Mouse (Mus musculus) C2C12 (cell line): ENCODE measurements around the gene Idua. TPM values are rescaled to one million over a fixed set of nuclear protein-coding genes. Genes with fewer than 3 reads are reported as not detected.

Experiments used
- H3K27me3 ChIP-seq: one replicate; pipeline ENCODE4 v1.6.1; 2011; ENCODE audit not compliant: control insufficient read depth, insufficient read depth, insufficient read length
- H3K36me3 ChIP-seq: one replicate; pipeline ENCODE4 v1.6.1; 2011; ENCODE audit not compliant: control insufficient read depth, insufficient read depth
- H3K4me3 ChIP-seq: one replicate; pipeline ENCODE4 v1.5.1; 2011; ENCODE audit warnings: mild to moderate bottlenecking, control low read depth; ENCODE audit not compliant: poor library complexity, insufficient read depth, severe bottlenecking
- H3K79me2 ChIP-seq: one replicate; pipeline ENCODE4 v1.6.1; 2011; ENCODE audit not compliant: control insufficient read depth, insufficient read depth
- H3K79me3 ChIP-seq: one replicate; pipeline ENCODE4 v1.6.1; 2011; ENCODE audit warnings: low read depth, control low read depth
- H3ac ChIP-seq: one replicate; pipeline ENCODE3; 2011; ENCODE audit warnings: low read depth; ENCODE audit not compliant: control insufficient read depth, insufficient read length
- CEBPB ChIP-seq: IDR thresholded peaks from one replicate; pipeline ENCODE4 v1.6.1; 2011; ENCODE audit warnings: low read depth, mild to moderate bottlenecking, control low read depth, moderate library complexity
- CTCF ChIP-seq: IDR thresholded peaks from one replicate; pipeline ENCODE4 v1.5.1; 2011; ENCODE audit not compliant: control insufficient read depth, insufficient read depth, insufficient read length
- FOSL1 ChIP-seq: IDR thresholded peaks from one replicate; pipeline ENCODE4 v1.8.0; 2011; ENCODE audit warnings: mild to moderate bottlenecking, low read length; ENCODE audit not compliant: poor library complexity, insufficient read depth, severe bottlenecking
- MAX ChIP-seq: IDR thresholded peaks from one replicate; pipeline ENCODE4 v1.6.1; 2011; ENCODE audit warnings: mild to moderate bottlenecking, control low read depth
- MYOD1 ChIP-seq: IDR thresholded peaks from one replicate; pipeline ENCODE4 v1.6.1; 2011; ENCODE audit warnings: low read depth; ENCODE audit not compliant: control insufficient read depth, insufficient read length
- MYOG ChIP-seq: IDR thresholded peaks from one replicate; pipeline ENCODE4 v1.6.1; 2011; ENCODE audit not compliant: control insufficient read depth, insufficient read length; ENCODE audit errors: extremely low read depth
- USF1 ChIP-seq: IDR thresholded peaks from one replicate; pipeline ENCODE4 v1.6.1; 2011; ENCODE audit warnings: low read depth, mild to moderate bottlenecking, control low read depth, moderate library complexity
- polyA plus RNA-seq: library from polyadenylated mRNA; unstranded; fragments of >200 nt; fragmentation: generic; extraction: Trizol; gene quantifications from one replicate; pipeline ENCODE4 v1.2.1, GENCODE M21; 2012; ENCODE audit warnings: missing spikeins

Gene Idua
- polyA plus RNA-seq, 1 experiment = 1.1 TPM

DNA sequence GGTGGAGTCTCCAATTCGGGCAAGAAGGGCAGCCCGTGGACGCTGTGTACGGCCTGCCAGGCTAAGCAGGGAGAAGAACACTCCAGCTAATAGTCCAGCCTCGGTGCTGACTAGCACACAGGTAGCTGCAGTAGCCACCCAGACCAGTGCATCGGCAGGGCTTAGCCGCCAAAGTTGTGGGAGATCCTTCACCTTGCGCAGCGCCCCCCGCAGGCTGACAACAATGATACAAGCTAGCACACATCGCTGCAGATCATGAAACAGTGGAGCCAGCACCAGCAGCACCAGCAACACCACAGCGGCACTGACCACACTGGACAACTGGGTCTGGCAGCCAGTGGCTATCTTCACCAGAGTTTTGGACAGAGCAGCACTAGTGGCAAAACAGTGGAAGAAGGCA is 11.6 kb downstream of the Idua start:
- TF ChIP-seq MYOD1 (no peak), CEBPB (no peak)
- Histone ChIP-seq H3K4me3 (no peak overlapping the region), H3ac (no peak overlapping the region), H3K27me3 (no peaks in the 10 kb centered on the region), H3K79me2 (no peaks in the 10 kb centered on the region), H3K79me3 (no peaks in the 10 kb centered on the region), H3K36me3 (no peaks in the 10 kb centered on the region)

DNA sequence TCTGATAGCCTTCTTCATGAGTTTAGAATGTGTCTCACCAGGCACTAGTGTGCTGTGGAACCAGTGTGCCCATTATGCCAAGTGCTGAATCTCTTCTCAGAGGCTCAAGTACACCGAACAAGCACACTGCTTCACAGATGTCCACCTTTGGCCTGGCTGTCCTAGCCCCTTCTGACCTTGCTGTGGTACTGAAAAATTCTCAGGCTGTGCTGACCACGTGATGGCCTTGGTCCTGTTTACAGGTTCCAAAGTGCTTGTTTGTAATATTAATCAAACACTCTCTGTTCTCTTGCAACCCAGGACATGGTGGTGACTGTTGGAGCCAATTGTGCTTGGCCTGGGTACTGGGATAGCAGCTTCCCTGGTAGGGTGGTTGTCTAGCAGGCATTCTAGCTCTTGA is 14.5 kb downstream of the Idua start:
- no peak overlapping the region for H3ac ChIP-seq
- H3K27me3 ChIP-seq = no peaks in the 10 kb centered on the region
- no peak overlapping the region for H3K4me3 ChIP-seq
- H3K79me2 ChIP-seq = no peaks in the 10 kb centered on the region
- H3K36me3 ChIP-seq = no peaks in the 10 kb centered on the region
- H3K79me3 ChIP-seq = no peaks in the 10 kb centered on the region
- TF ChIP-seq CTCF (no peak), MYOD1 (no peak), FOSL1 (no peak), CEBPB (no peak), MYOG (no peak), USF1 (no peak), MAX (no peak)

DNA sequence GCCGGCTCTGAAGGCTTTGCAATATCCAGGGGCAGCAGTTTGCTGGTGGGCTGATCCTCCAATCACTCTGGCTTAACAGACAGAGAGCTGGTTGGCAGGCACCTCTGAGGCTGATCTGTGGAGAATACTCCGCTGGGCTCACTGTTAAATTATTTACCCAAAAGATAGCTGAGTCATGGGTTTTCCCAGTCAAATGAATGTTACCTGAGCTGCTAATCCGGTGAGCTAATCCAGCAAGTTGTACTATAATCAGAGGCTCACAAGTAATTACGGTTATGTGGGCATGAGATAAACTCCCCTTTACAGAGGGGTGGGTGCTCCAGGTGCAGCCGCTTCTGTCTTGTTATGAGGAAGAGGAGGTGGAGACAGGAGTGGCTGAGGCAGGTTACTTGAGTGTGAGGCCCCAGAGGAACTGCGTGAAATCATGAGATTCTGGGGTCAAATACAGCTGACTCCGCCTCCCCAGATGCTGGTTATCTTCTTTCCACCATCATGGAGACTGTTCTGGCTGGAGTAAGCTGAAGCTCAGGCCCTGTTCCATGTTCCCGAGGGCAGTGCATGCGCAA is 15.2 kb downstream of the Idua start, which contains the start of gene Slc26a1:
Gene Slc26a1, minus strand, starts transcription at position 319 of the 566 bp plus-strand sequence.
- TF ChIP-seq MYOD1 = no peak
- no peak for TF ChIP-seq FOSL1
- no peak for TF ChIP-seq CTCF
- no peak for TF ChIP-seq MAX
- TF ChIP-seq USF1 = no peak
- TF ChIP-seq MYOG = no peak
- no peak for TF ChIP-seq CEBPB
- H3K79me2 ChIP-seq = no peaks in the 10 kb centered on the region
- no peak within 1 kb of the TSS for H3K4me3 ChIP-seq
- no peak within 1 kb of the TSS for H3ac ChIP-seq
- no peaks in the 10 kb centered on the region for H3K27me3 ChIP-seq
- H3K79me3 ChIP-seq = no peaks in the 10 kb centered on the region
- H3K36me3 ChIP-seq = no peaks in the 10 kb centered on the region

DNA sequence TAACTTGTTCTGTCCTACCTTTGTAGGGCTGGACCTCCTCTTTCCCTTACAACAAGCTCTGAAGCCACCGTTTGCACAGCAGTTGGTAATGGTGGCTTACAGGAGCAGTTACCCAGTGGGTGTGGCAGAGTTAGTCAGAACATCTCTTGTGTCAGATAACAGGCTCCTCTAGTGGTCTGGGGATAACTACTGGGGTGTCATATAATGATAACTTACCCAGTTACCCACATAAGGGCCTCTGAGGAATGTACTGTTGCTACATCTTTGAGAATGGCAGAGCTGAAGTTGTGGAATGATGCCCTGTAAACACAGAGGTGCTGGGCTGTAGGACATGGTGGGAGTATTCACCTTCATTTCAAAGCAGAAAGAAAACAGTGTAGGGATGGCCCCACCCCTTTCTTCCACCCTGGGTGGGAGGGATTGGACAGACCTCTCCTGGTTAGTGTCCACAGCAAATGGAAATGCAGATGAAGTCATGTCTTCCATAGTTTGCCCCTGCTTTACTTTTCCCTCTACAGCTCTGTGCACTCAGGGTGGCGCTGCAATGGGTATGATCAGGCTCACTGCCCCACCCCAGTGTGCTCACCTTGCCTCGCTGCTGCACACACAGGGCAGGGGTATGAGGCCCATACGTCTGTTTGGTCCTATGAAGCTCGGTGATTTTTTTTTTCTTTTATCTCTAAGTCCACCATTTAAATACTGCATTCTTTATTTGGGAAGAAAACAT is 16.8 kb downstream of the Idua start:
- H3ac ChIP-seq = no peak overlapping the region
- H3K36me3 ChIP-seq = no peaks in the 10 kb centered on the region
- H3K4me3 ChIP-seq = no peak overlapping the region
- H3K79me3 ChIP-seq = no peaks in the 10 kb centered on the region
- no peaks in the 10 kb centered on the region for H3K27me3 ChIP-seq
- no peaks in the 10 kb centered on the region for H3K79me2 ChIP-seq
- TF ChIP-seq FOSL1 (no peak), MAX (no peak), USF1 (no peak)

DNA sequence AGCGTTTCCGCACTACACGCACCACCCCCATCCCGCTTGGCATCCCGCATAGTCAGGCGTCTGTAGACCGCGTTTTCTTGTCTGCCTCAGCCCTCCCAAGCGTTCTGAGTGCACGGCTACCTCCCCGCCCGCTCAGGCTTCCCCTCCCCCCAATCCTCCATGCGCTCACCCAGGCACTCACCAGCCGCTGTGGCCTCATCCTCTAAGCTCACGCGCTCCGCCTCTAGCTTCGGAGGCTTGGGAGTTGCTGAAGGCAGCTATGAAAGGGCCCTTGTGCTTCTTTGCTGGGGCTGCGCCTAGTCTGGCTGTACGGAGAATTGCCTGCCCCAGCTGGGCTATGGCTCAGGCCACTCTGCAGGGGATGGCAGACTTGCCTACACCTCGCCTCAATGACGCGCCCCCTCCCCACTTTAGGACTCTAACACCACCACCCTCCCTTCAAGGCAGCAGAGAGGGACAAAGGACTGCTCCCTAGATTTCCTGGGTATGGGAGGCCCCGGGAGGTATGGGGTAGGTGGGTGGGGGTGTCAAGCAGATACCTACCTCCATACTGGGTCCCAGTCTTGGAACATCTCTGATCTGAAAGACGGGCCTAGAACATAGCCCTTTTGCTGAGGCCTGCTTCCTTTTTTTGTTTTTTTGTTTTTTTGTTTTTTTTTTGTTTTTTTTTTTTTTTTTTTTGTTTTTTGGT is 17.6 kb downstream of the Idua start:
- Histone ChIP-seq H3K36me3 (no peaks in the 10 kb centered on the region), H3K79me3 (no peaks in the 10 kb centered on the region), H3K4me3 (no peak overlapping the region), H3K79me2 (no peaks in the 10 kb centered on the region), H3K27me3 (no peaks in the 10 kb centered on the region), H3ac (no peak overlapping the region)
- no peak for TF ChIP-seq MYOD1
- no peak for TF ChIP-seq CTCF
- TF ChIP-seq MYOG = no peak
- TF ChIP-seq MAX = no peak
- no peak for TF ChIP-seq CEBPB
- no peak for TF ChIP-seq USF1
